Mouse (Mus musculus): ENCODE data around the gene Tdo2. TPM values are rescaled to one million over a fixed set of nuclear protein-coding genes. Genes with fewer than 3 reads are reported as not detected.

Tdo2 gene
- total and polyA plus RNA-seq, 2 experiments from 2014 or later: 0.40 TPM; not detected in 1

DNA sequence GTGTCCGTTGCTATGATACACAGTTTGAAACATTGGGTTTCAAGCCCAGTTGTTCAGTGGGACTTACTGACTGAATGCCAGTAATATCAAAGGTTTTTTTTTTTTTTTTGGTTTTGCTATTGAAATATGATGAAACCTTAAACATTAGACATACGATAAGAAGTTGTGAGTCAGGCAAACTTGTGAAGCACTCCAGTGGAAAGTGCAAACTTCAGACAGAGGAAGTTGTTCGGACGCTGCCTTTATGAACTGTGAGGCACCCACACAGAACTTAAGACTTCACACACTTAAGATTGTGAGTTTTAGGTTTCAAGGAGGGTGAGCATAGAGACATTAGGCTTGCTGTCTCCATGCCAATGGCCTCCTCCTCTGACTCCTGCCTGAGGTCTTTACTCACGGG is 5.6 kb upstream of the Tdo2 start:
- H3K27ac ChIP-seq: no peak overlapping the region
- ATAC-seq: no peak
- 81% methylated on average over 5 of the region's 5 CpGs for WGBS

DNA sequence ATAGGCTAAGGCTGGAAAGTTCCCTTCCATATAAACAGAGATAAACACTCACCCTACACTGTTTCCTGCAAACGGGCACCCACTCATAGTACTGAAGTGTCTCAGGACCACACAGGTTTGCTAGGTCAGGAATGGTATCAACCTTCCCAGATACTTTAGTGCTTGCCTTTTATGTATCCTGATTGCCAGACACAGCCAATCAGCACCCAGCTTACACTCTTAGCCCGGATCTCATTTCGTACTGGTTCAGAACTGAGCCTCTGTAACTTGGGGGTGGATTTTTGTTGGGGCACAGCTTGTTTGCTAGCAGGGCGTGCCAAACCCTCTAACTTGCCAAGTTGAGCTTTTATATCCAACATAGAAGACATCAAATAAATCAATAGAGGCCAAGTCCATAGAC is 395 bp downstream of the Tdo2 start:
- no peaks in the 10 kb centered on the region for H3K4me1 ChIP-seq (ENCODE audit: insufficient read depth, low read length)
- DNase-seq (ENCODE audit: low spot score): no peak
- no peak for TF ChIP-seq CTCF (IDR thresholded peaks at IDR 0.05; ENCODE audit: low read depth)
- no peaks in the 10 kb centered on the region for H3K27me3 ChIP-seq (ENCODE audit: insufficient read depth, low read length)
- no peak for ATAC-seq
- WGBS: 68% methylated on average over 4 of the region's 4 CpGs
- no peak overlapping the region for H3K9ac ChIP-seq (replicated peaks; ENCODE audit: low read length)
- no peaks in the 10 kb centered on the region for H3K36me3 ChIP-seq (ENCODE audit: insufficient read depth, low read length)
- no peak overlapping the region for H3K4me3 ChIP-seq (ENCODE audit: low read length)
- no peak overlapping the region for H3K4me2 ChIP-seq (ENCODE audit: low read depth, low read length)
- no peaks in the 10 kb centered on the region for H3K9me3 ChIP-seq (ENCODE audit: low read length)
- H3K27ac ChIP-seq: no peak overlapping the region

More for the DNA sequence above, 5.6 kb upstream of the Tdo2 start:
- H3K36me3 ChIP-seq (ENCODE audit: insufficient read depth, low read length): no peaks in the 10 kb centered on the region
- H3K27me3 ChIP-seq (ENCODE audit: insufficient read depth, low read length): no peaks in the 10 kb centered on the region
- no peak overlapping the region for H3K4me3 ChIP-seq (ENCODE audit: low read length)
- no peak for TF ChIP-seq CTCF (IDR thresholded peaks at IDR 0.05; ENCODE audit: low read depth)
- H3K9ac ChIP-seq (replicated peaks; ENCODE audit: low read length): no peak overlapping the region
- no peak overlapping the region for H3K4me2 ChIP-seq (ENCODE audit: low read depth, low read length)
- no peaks in the 10 kb centered on the region for H3K9me3 ChIP-seq (ENCODE audit: low read length)
- DNase-seq (ENCODE audit: low spot score): no peak
- no peaks in the 10 kb centered on the region for H3K4me1 ChIP-seq (ENCODE audit: insufficient read depth, low read length)

DNA sequence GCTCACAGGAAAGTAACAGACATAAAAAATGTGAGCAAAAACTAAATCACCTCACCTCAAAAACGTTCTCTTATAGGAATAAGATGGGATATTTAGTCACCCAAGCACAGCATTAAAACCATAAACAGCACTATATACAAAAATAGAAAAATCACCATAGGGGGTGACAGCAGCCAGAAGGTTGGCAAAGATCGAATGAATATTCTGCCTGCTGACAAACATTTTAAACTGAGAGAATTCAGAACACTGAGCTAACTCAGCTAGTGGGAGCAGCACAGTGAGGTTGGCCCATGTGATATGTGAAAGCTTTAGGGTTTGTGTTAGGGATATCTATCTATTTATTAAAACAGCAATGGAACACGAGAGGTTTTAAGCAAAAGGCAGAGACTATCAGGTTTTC is 11.4 kb downstream of the Tdo2 start:
- H3K9ac ChIP-seq (replicated peaks; ENCODE audit: low read length): no peak overlapping the region
- no peak for DNase-seq (ENCODE audit: low spot score)
- H3K27ac ChIP-seq: no peak overlapping the region
- no peak overlapping the region for H3K4me2 ChIP-seq (ENCODE audit: low read depth, low read length)
- no peak overlapping the region for H3K4me3 ChIP-seq (ENCODE audit: low read length)
- ATAC-seq: no peak
- H3K9me3 ChIP-seq (ENCODE audit: low read length): no peaks in the 10 kb centered on the region
- TF ChIP-seq CTCF (IDR thresholded peaks at IDR 0.05; ENCODE audit: low read depth): no peak
- WGBS: 62% methylated on average over 3 of the region's 3 CpGs
- H3K36me3 ChIP-seq (ENCODE audit: insufficient read depth, low read length): no peaks in the 10 kb centered on the region
- H3K27me3 ChIP-seq (ENCODE audit: insufficient read depth, low read length): no peaks in the 10 kb centered on the region
- H3K4me1 ChIP-seq (ENCODE audit: insufficient read depth, low read length): no peaks in the 10 kb centered on the region

DNA sequence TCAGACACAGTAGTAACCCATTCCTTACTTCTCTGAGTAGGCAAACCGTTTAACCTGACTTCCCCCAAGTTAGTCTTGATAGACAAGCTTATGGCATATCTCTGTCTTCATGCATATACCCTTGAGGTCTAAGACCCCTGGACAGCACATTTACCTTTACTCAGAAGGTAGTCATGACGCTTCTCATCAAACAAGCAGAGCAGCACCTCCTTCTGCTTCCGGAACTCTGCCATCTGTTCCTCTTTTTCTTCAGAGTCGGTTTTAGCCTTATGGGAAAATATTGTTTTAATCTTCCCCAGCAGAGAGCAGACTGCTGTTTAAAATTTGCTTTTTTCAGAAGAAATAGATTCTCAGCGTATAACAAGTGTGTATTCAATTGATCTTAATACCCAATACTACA is 12.2 kb downstream of the Tdo2 start:
- no peak for ATAC-seq
- WGBS: 69% methylated on average over 5 of the region's 5 CpGs

DNA sequence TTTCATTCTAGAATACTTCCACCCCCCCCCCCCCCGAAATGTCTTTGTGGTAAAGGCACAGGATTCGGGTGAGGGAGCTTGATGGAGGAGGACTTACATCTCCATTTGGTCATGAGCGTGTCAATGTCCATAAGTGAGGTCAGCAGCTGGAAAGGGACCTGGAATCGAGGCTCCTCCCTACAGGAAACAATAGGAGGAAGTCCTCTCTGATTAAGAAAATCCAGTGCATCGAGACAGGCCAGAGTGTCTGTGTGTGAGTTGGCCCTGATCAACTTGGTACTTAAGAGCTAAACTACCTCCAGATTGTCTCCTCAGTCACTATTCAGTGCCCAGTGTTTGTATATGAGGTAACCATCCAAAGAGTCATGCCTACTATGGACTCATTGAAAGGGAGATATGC is 14.7 kb downstream of the Tdo2 start:
- 88% methylated on average over 5 of the region's 5 CpGs for WGBS
- H3K27ac ChIP-seq: no peak overlapping the region
- no peak overlapping the region for H3K4me2 ChIP-seq (ENCODE audit: low read depth, low read length)
- no peak for DNase-seq (ENCODE audit: low spot score)
- ATAC-seq: no peak
- H3K9ac ChIP-seq (replicated peaks; ENCODE audit: low read length): no peak overlapping the region
- no peaks in the 10 kb centered on the region for H3K4me1 ChIP-seq (ENCODE audit: insufficient read depth, low read length)
- no peaks in the 10 kb centered on the region for H3K36me3 ChIP-seq (ENCODE audit: insufficient read depth, low read length)
- no peaks in the 10 kb centered on the region for H3K9me3 ChIP-seq (ENCODE audit: low read length)
- H3K27me3 ChIP-seq (ENCODE audit: insufficient read depth, low read length): no peaks in the 10 kb centered on the region
- no peak overlapping the region for H3K4me3 ChIP-seq (ENCODE audit: low read length)
- TF ChIP-seq CTCF (IDR thresholded peaks at IDR 0.05; ENCODE audit: low read depth): no peak

More for the DNA sequence above, 12.2 kb downstream of the Tdo2 start:
- DNase-seq (ENCODE audit: low spot score): no peak
- no peak for TF ChIP-seq CTCF (IDR thresholded peaks at IDR 0.05; ENCODE audit: low read depth)
- H3K4me3 ChIP-seq (ENCODE audit: low read length): no peak overlapping the region
- no peak overlapping the region for H3K9ac ChIP-seq (replicated peaks; ENCODE audit: low read length)
- no peak overlapping the region for H3K4me2 ChIP-seq (ENCODE audit: low read depth, low read length)
- no peaks in the 10 kb centered on the region for H3K27me3 ChIP-seq (ENCODE audit: insufficient read depth, low read length)
- H3K36me3 ChIP-seq (ENCODE audit: insufficient read depth, low read length): no peaks in the 10 kb centered on the region
- H3K9me3 ChIP-seq (ENCODE audit: low read length): no peaks in the 10 kb centered on the region
- H3K27ac ChIP-seq: no peak overlapping the region
- no peaks in the 10 kb centered on the region for H3K4me1 ChIP-seq (ENCODE audit: insufficient read depth, low read length)

DNA sequence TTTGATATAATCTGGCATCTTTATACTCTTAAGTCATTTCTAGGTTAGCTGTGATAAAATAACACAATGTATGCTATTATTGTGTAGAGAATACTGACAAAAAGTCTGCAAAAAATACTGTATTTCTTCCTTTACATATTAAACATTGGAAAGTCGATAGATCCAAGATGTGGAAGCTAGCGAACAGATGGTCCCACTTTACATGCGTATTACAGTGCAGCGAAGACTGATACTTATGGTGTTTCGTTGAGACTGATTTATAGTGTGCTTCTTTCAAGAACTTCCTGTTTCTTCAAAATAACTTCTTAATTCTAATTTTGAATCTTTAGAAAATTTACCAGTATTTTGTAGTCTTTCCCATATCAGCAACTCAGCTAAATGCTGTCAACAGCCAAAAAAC is 18.5 kb downstream of the Tdo2 start:
- Histone ChIP-seq H3K27me3 (ENCODE audit: insufficient read depth, low read length) (no peaks in the 10 kb centered on the region), H3K4me3 (ENCODE audit: low read length) (no peak overlapping the region), H3K4me2 (ENCODE audit: low read depth, low read length) (no peak overlapping the region), H3K9ac (replicated peaks; ENCODE audit: low read length) (no peak overlapping the region), H3K4me1 (ENCODE audit: insufficient read depth, low read length) (no peaks in the 10 kb centered on the region), H3K9me3 (ENCODE audit: low read length) (no peaks in the 10 kb centered on the region), H3K36me3 (ENCODE audit: insufficient read depth, low read length) (no peaks in the 10 kb centered on the region), H3K27ac (no peak overlapping the region)
- DNase-seq (ENCODE audit: low spot score) (no peak), ATAC-seq (no peak)
- no peak for TF ChIP-seq CTCF (IDR thresholded peaks at IDR 0.05; ENCODE audit: low read depth)
- WGBS: 84% methylated on average over 5 of the region's 5 CpGs

DNA sequence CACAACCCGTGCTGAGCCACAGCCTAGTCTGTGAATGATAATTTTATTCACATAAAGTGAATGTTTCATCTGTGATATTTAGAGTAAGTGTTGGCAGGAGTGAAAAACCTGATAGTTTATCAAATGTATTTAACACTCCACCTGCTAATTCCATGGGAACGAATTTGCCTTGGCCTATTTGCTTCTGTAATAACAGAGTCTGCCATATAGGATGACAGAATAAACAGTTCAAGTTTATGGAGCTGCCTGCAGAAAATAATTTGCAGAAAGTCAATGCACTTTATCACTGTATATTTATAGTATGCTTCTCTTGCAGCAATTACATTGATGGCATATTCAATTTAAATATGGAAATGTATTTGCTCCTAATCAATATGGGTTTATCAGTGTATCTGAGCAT is 24.2 kb downstream of the Tdo2 start:
- Histone ChIP-seq H3K27ac (no peak overlapping the region), H3K27me3 (ENCODE audit: insufficient read depth, low read length) (no peaks in the 10 kb centered on the region), H3K4me1 (ENCODE audit: insufficient read depth, low read length) (no peaks in the 10 kb centered on the region), H3K4me3 (ENCODE audit: low read length) (no peak overlapping the region), H3K36me3 (ENCODE audit: insufficient read depth, low read length) (no peaks in the 10 kb centered on the region), H3K4me2 (ENCODE audit: low read depth, low read length) (no peak overlapping the region), H3K9me3 (ENCODE audit: low read length) (no peaks in the 10 kb centered on the region), H3K9ac (replicated peaks; ENCODE audit: low read length) (no peak overlapping the region)
- no peak for ATAC-seq
- 74% methylated on average over 2 of the region's 2 CpGs for WGBS
- DNase-seq (ENCODE audit: low spot score): no peak
- no peak for TF ChIP-seq CTCF (IDR thresholded peaks at IDR 0.05; ENCODE audit: low read depth)
